Mouse (Mus musculus) ES-E14 (cell line): ENCODE results near the gene Dclk2. TPM values are rescaled to one million over a fixed set of nuclear protein-coding genes. Genes with fewer than 3 reads are reported as not detected.

ENCODE experiments used
- DNase-seq: peaks from one replicate; pipeline ENCODE4 v3.0.0-alpha.2; 2013; ENCODE audit warnings: low read depth, low spot score
- H3K27ac ChIP-seq: 2 replicates; pipeline ENCODE4 v1.5.1; 2012; ENCODE audit warnings: low read depth, mild to moderate bottlenecking, low read length, moderate library complexity, mixed read lengths; ENCODE audit not compliant: poor library complexity, insufficient read depth, severe bottlenecking
- H3K36me3 ChIP-seq: 2 replicates; pipeline ENCODE4 v1.6.1; 2012; ENCODE audit warnings: mild to moderate bottlenecking, low read length, moderate library complexity, mixed read lengths; ENCODE audit not compliant: control insufficient read depth, poor library complexity, insufficient read depth, severe bottlenecking
- H3K4me1 ChIP-seq, 2 experiments: fragments of 150-350 bp in 1 of 2; sonication (generic) in 1 of 2; 2 replicates each; pipeline ENCODE4 v1.6.1; 2012; ENCODE audit warnings: low read length in 2 of 2, mild to moderate bottlenecking in 1 of 2, mixed read lengths in 1 of 2; ENCODE audit not compliant: control insufficient read depth in 2 of 2, insufficient read depth in 2 of 2, poor library complexity in 1 of 2
- H3K4me3 ChIP-seq, 2 experiments: fragments of 150-350 bp in 1 of 2; sonication (generic) in 1 of 2; 2 replicates each; pipeline ENCODE4 v1.5.1; 2012; ENCODE audit warnings: low read length in 2 of 2, low read depth in 1 of 2, mild to moderate bottlenecking in 1 of 2, mixed read lengths in 1 of 2; ENCODE audit not compliant: insufficient read depth in 1 of 2, poor library complexity in 1 of 2, severe bottlenecking in 1 of 2
- H3K9ac ChIP-seq: 2 replicates; pipeline ENCODE4 v1.6.1; 2012; ENCODE audit warnings: low read depth, mild to moderate bottlenecking, low read length, mixed read lengths; ENCODE audit not compliant: poor library complexity, insufficient read depth, severe bottlenecking
- H3K9me3 ChIP-seq: fragments of 150-350 bp; sonication (generic); 2 replicates; pipeline ENCODE4 v1.6.1; 2012; ENCODE audit warnings: low read depth, mild to moderate bottlenecking, low read length; ENCODE audit not compliant: control insufficient read depth, insufficient read depth
- CHD2 ChIP-seq: IDR thresholded peaks from 2 replicates; pipeline ENCODE4 v1.6.1; 2014; ENCODE audit warnings: mild to moderate bottlenecking, low read depth, low read length, inconsistent platforms
- HCFC1 ChIP-seq: IDR thresholded peaks from 2 replicates; pipeline ENCODE4 v1.6.1; 2012; ENCODE audit warnings: low read length, inconsistent platforms, borderline replicate concordance; ENCODE audit not compliant: insufficient read depth
- MAFK ChIP-seq: IDR thresholded peaks from 2 replicates; pipeline ENCODE4 v1.6.1; 2014; ENCODE audit warnings: mild to moderate bottlenecking, low read depth, low read length, inconsistent platforms; ENCODE audit not compliant: insufficient read depth
- ZC3H11A ChIP-seq: IDR thresholded peaks from 2 replicates; pipeline ENCODE4 v1.6.1; 2012; ENCODE audit warnings: low read depth, mild to moderate bottlenecking, inconsistent platforms, low read length, borderline replicate concordance
- ZNF384 ChIP-seq: IDR thresholded peaks from 2 replicates; pipeline ENCODE4 v1.6.1; 2012; ENCODE audit warnings: low read depth, low read length, inconsistent platforms
- in situ Hi-C, 2 experiments: fragments of 600-800 bp; cut with MboI; formaldehyde crosslinking; loops; one replicate each; pipeline ENCODE4 v1.15.1; 2025; ENCODE audit warnings: low sequenced_read_pairs in 2 of 2, inconsistent platforms in 1 of 2; ENCODE audit not compliant: unreplicated experiment in 2 of 2
- total RNA-seq: library from RNA; depleted of rRNA; stranded (reverse); fragments of 300-350 nt; gene quantifications from 2 replicates; pipeline ENCODE4 v1.2.3, GENCODE M21; 2012

The Dclk2 gene
- total RNA-seq, 1 experiment = 13.6 TPM

DNA sequence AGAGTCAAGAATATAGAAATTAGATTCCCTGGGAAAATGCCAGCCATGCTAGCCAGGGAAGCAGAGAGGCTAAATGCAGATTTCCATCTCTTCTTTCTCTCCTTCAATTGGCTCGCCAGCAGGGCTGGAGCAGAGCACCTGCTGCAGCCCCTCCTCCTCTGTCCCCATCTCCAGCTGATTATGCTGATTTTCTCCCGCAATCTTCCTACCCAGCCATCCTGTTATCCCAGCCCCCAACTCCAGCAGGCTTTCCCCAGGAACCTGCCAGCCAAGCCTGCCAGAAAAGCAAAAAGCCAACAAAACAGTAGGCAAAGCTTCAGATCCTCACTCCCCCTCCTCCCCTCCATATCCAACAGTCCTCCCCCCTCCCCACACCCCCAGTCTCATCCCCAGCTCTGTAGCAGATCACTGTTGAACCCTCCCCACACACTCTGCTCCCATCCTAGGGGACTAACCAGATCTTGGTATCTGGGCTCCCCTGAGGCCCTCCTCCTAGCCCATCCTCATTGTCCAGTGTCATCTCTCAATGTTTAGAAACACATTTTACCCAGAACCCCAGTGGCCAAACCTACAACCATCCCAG, 15.7 kb upstream of the Dclk2 start:
- in situ Hi-C loops = no loop called here

DNA sequence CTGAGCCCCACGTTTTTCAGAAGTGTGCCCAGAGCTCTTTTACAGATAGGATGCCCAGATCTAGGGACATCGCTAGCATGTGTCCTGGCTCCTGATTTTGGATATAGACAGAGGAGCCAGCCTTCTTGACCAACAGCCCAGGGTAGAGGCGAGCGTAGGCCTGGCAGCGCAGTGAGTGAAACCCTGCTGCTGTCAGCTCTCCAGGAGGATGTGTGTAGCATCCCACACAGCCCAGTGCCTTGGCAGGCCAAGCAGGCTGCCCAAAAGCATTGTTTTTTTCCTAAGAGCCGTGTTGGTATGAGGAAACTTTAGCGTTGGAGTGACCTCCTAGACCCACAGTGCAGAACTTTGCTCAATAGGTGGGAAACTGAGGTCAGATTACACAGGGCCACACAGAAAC, 12.8 kb upstream of the Dclk2 start:
- in situ Hi-C loops = no loop called here
- no peak overlapping the region for H3K9ac ChIP-seq
- no peaks in the 10 kb centered on the region for H3K9me3 ChIP-seq
- no peaks in the 10 kb centered on the region for H3K36me3 ChIP-seq
- H3K4me3 ChIP-seq = no peak overlapping the region
- H3K4me1 ChIP-seq = peaks cover 0 to 5% of the 10 kb centered on the region in 2 experiments; a peak in 1 of 4 replicates
- DNase-seq = no peak
- TF ChIP-seq ZNF384 (no peak), HCFC1 (no peak), MAFK (no peak), CHD2 (no peak), ZC3H11A (no peak)
- no peak overlapping the region for H3K27ac ChIP-seq

More for the DNA sequence above, 15.7 kb upstream of the Dclk2 start:
- H3K9me3 ChIP-seq = no peaks in the 10 kb centered on the region
- no peak overlapping the region for H3K27ac ChIP-seq
- TF ChIP-seq HCFC1 (no peak), MAFK (no peak), ZNF384 (no peak), CHD2 (no peak), ZC3H11A (no peak)
- no peak for DNase-seq
- no peak overlapping the region for H3K9ac ChIP-seq
- H3K4me1 ChIP-seq = peaks cover 0 to 5% of the 10 kb centered on the region in 2 experiments; a peak in 1 of 4 replicates
- no peak overlapping the region for H3K4me3 ChIP-seq
- H3K36me3 ChIP-seq = no peaks in the 10 kb centered on the region

DNA sequence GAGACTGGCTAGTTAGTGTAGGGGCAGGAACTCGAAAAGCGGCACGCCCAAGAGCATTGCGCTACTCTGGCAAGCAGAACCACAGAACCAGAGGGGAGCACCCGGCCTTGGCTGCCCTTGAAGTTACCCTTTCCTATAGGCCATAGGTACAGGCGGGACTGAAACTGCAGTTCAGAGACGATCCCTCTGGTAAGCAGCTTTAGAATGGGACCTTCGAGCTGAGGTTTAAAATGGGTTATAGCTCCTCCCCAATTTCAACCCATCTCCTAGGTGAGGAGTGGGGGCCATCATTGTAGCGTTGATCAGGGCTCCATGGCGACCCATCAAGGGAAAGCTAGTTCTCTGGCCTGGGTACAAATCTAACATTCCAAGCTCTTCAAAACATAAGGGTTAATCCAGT, 3.0 kb upstream of the Dclk2 start:
- no peak overlapping the region for H3K27ac ChIP-seq
- no peaks in the 10 kb centered on the region for H3K36me3 ChIP-seq
- no peaks in the 10 kb centered on the region for H3K9me3 ChIP-seq
- peak overlapping the region in 1 of 2 experiments; percentile 15; a peak in 1 of 4 replicates for H3K4me3 ChIP-seq
- peaks cover 6 to 8% of the 10 kb centered on the region in 2 experiments; a peak in 2 of 4 replicates for H3K4me1 ChIP-seq
- DNase-seq = no peak
- TF ChIP-seq CHD2 (no peak), MAFK (no peak), ZNF384 (no peak), ZC3H11A (no peak)
- in situ Hi-C loops = no loop called here
- no peak overlapping the region for H3K9ac ChIP-seq

DNA sequence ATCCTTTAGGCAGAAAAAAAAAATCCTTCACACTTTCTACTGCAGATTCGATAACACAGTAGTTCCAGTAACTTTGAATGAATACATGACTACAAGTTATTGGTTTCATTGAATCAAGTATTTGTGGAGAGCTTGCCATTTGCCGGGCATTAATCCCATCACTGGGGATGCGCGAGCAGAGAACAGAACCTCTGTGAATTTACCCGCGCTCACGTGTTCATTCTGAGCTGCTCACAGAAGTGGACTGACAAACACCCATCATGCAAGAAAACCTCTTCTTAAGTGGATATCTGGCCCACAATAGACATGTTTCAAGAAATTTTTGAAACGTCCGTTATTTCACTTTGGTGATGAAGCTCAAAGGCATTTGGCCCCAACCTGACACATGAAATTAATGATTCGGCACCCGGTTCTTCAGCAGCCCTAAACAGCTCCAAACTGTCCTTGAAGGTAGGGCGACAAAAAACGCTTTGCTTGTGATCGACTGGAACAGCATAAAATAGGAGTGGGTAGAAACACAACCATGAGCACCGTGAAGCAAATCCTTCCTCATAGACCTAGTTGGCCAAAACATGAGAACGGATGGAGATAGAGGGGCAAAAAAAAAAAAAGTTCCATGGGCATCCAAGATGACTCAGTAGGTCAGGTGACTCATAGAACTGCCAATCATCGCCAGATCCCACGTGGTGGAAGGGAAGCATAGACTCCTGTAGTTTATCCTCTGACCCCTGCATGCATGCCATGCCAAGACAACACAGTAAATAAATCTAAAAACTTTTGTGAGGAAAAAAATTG, 726 bp upstream of the Dclk2 start:
- TF ChIP-seq MAFK (no peak), ZNF384 (peak; percentile 41; the same call in 1 of the 2 replicates), HCFC1 (no peak), CHD2 (no peak), ZC3H11A (no peak)
- in situ Hi-C loops = no loop called here
- peak overlapping the region in 1 of 2 experiments; percentile 94; a peak in 1 of 4 replicates for H3K4me3 ChIP-seq

More for the DNA sequence above, 726 bp upstream of the Dclk2 start:
- DNase-seq = no peak
- H3K4me1 ChIP-seq = peaks cover 3 to 8% of the 10 kb centered on the region in 2 experiments; a peak in 2 of 4 replicates
- no peaks in the 10 kb centered on the region for H3K9me3 ChIP-seq
- no peak overlapping the region for H3K9ac ChIP-seq
- H3K36me3 ChIP-seq = no peaks in the 10 kb centered on the region
- no peak overlapping the region for H3K27ac ChIP-seq
